Mouse (Mus musculus) thymus, adult 2 months (tissue): ENCODE results near the gene Nrl.

Experiments used
- CTCF ChIP-seq: fragments of 200-500 bp; IDR thresholded peaks from 2 replicates; pipeline ENCODE4 v1.5.1; 2012; ENCODE audit warnings: mild to moderate bottlenecking, control low read depth, low read length, moderate library complexity, borderline replicate concordance; ENCODE audit not compliant: control insufficient read depth, poor library complexity, insufficient read depth; ENCODE audit errors: extremely low read depth
- POLR2A ChIP-seq: fragments of 200-500 bp; IDR thresholded peaks from 2 replicates; pipeline ENCODE4 v1.6.1; 2012; ENCODE audit warnings: mild to moderate bottlenecking, low read length, control low read depth, moderate library complexity; ENCODE audit not compliant: control insufficient read depth, poor library complexity, insufficient read depth; ENCODE audit errors: extremely low read depth

- TF ChIP-seq POLR2A (no peak), CTCF (no peak)
Observed at GRCm38 (mm10) chr14:55571760-55572159, 47.0 kb upstream of the Nrl start.
